Mouse (Mus musculus): Measurements from ENCODE around the gene Ski. TPM values are rescaled to one million over a fixed set of nuclear protein-coding genes. Genes with fewer than 3 reads are reported as not detected.

Gene Ski
- polyA plus RNA-seq, 1 experiment from 2014 or later = 21.5 TPM

GRCm38 (mm10) chr4:155188341-155188740 lies 34.1 kb downstream of the Ski start:
- WGBS = 12% methylated on average over 8 of the region's 8 CpGs
- Histone ChIP-seq H3K9me3 (no peaks in the 10 kb centered on the region), H3K27me3 (no peaks in the 10 kb centered on the region), H3K27ac (0 out of 2 replicates have a peak overlapping the region, but pooled peaks have one; percentile 39), H3K4me3 (no peak overlapping the region), H3K36me3 (0 out of 2 replicates have a peak, but pooled peaks cover 3% of the 10 kb centered on the region), H3K9ac (peak overlapping the region; percentile 32; the same call in 1 of the 2 replicates), H3K4me2 (no peak overlapping the region), H3K4me1 (peaks cover 92% of the 10 kb centered on the region)
- ATAC-seq (ENCODE audit: insufficient number of reproducible peaks, insufficient read depth, low FRiP score, low TSS enrichment, low read depth) = no peak

GRCm38 (mm10) chr4:155187192-155187674 lies 35.2 kb downstream of the Ski start:
- H3K4me2 ChIP-seq = no peak overlapping the region
- H3K9me3 ChIP-seq = no peaks in the 10 kb centered on the region
- no peaks in the 10 kb centered on the region for H3K27me3 ChIP-seq
- no peak overlapping the region for H3K4me3 ChIP-seq
- peak overlapping the region; percentile 39; the same call in 1 of the 2 replicates for H3K27ac ChIP-seq
- H3K4me1 ChIP-seq = peaks cover 91% of the 10 kb centered on the region
- H3K36me3 ChIP-seq = no peaks in the 10 kb centered on the region
- no peak overlapping the region for H3K9ac ChIP-seq
- 55% methylated on average over 3 of the region's 3 CpGs for WGBS
- ATAC-seq (ENCODE audit: insufficient number of reproducible peaks, insufficient read depth, low FRiP score, low TSS enrichment, low read depth) = no peak

GRCm38 (mm10) chr4:155185845-155186244 lies 36.5 kb downstream of the Ski start:
- H3K4me1 ChIP-seq = peaks cover 78% of the 10 kb centered on the region
- no peak overlapping the region for H3K4me3 ChIP-seq
- no peak overlapping the region for H3K9ac ChIP-seq
- WGBS = 93% methylated on average over 9 of the region's 9 CpGs
- H3K27ac ChIP-seq = no peak overlapping the region
- H3K27me3 ChIP-seq = no peaks in the 10 kb centered on the region
- no peak overlapping the region for H3K4me2 ChIP-seq
- ATAC-seq (ENCODE audit: insufficient number of reproducible peaks, insufficient read depth, low FRiP score, low TSS enrichment, low read depth) = no peak
- no peaks in the 10 kb centered on the region for H3K36me3 ChIP-seq
- H3K9me3 ChIP-seq = no peaks in the 10 kb centered on the region

GRCm38 (mm10) chr4:155184248-155185070 lies 37.9 kb downstream of the Ski start:
- Histone ChIP-seq H3K4me1 (peaks cover 72% of the 10 kb centered on the region), H3K36me3 (no peaks in the 10 kb centered on the region), H3K9me3 (no peaks in the 10 kb centered on the region), H3K4me3 (no peak overlapping the region), H3K4me2 (no peak overlapping the region), H3K27ac (peak overlapping the region; percentile 16; the same call in 1 of the 2 replicates), H3K9ac (no peak overlapping the region), H3K27me3 (no peaks in the 10 kb centered on the region)
- no peak for ATAC-seq (ENCODE audit: insufficient number of reproducible peaks, insufficient read depth, low FRiP score, low TSS enrichment, low read depth)
- 80% methylated on average over 18 of the region's 18 CpGs for WGBS

- no peak overlapping the region for H3K27ac ChIP-seq
- H3K9me3 ChIP-seq = no peaks in the 10 kb centered on the region
- no peaks in the 10 kb centered on the region for H3K27me3 ChIP-seq
- H3K36me3 ChIP-seq = no peaks in the 10 kb centered on the region
- H3K4me1 ChIP-seq = peaks cover 72% of the 10 kb centered on the region
- no peak overlapping the region for H3K4me2 ChIP-seq
- no peak overlapping the region for H3K4me3 ChIP-seq
- no peak overlapping the region for H3K9ac ChIP-seq
- no peak for ATAC-seq (ENCODE audit: insufficient number of reproducible peaks, insufficient read depth, low FRiP score, low TSS enrichment, low read depth)
- 76% methylated on average over 7 of the region's 7 CpGs for WGBS
Measured at GRCm38 (mm10) chr4:155183201-155183600, 39.2 kb downstream of the Ski start.

GRCm38 (mm10) chr4:155178981-155179512 lies 43.3 kb downstream of the Ski start:
- ATAC-seq (ENCODE audit: insufficient number of reproducible peaks, insufficient read depth, low FRiP score, low TSS enrichment, low read depth) = no peak
- H3K27me3 ChIP-seq = no peaks in the 10 kb centered on the region
- peak overlapping the region; percentile 88 for H3K27ac ChIP-seq
- no peak overlapping the region for H3K4me3 ChIP-seq
- H3K36me3 ChIP-seq = 0 out of 2 replicates have a peak, but pooled peaks cover 8% of the 10 kb centered on the region
- H3K4me2 ChIP-seq = peak overlapping the region; percentile 48
- WGBS = 33% methylated on average over 3 of the region's 3 CpGs
- H3K9ac ChIP-seq = peak overlapping the region; percentile 52; the same call in 1 of the 2 replicates
- H3K9me3 ChIP-seq = no peaks in the 10 kb centered on the region
- H3K4me1 ChIP-seq = peaks cover 76% of the 10 kb centered on the region

GRCm38 (mm10) chr4:155178274-155178673 lies 44.1 kb downstream of the Ski start:
- WGBS = 5% methylated on average over 6 of the region's 6 CpGs

GRCm38 (mm10) chr4:155176210-155176609 lies 46.2 kb downstream of the Ski start:
- 0 out of 2 replicates have a peak, but pooled peaks cover 8% of the 10 kb centered on the region for H3K36me3 ChIP-seq
- H3K4me3 ChIP-seq = no peak overlapping the region
- WGBS = 36% methylated on average over 3 of the region's 3 CpGs
- peak overlapping the region; percentile 29; the same call in 1 of the 2 replicates for H3K27ac ChIP-seq
- no peak for ATAC-seq (ENCODE audit: insufficient number of reproducible peaks, insufficient read depth, low FRiP score, low TSS enrichment, low read depth)
- H3K9ac ChIP-seq = no peak overlapping the region
- H3K9me3 ChIP-seq = no peaks in the 10 kb centered on the region
- H3K27me3 ChIP-seq = no peaks in the 10 kb centered on the region
- H3K4me1 ChIP-seq = peaks cover 89% of the 10 kb centered on the region
- no peak overlapping the region for H3K4me2 ChIP-seq

More at GRCm38 (mm10) chr4:155178274-155178673, 44.1 kb downstream of the Ski start:
- Histone ChIP-seq H3K9ac (peak overlapping the region; percentile 52), H3K4me2 (peak overlapping the region; percentile 48), H3K9me3 (no peaks in the 10 kb centered on the region), H3K4me1 (peaks cover 77% of the 10 kb centered on the region), H3K27me3 (no peaks in the 10 kb centered on the region), H3K36me3 (0 out of 2 replicates have a peak, but pooled peaks cover 8% of the 10 kb centered on the region), H3K4me3 (no peak overlapping the region), H3K27ac (peak overlapping the region; percentile 88)
- peak; percentile 68 for ATAC-seq (ENCODE audit: insufficient number of reproducible peaks, insufficient read depth, low FRiP score, low TSS enrichment, low read depth)

GRCm38 (mm10) chr4:155173822-155174785 lies 48.3 kb downstream of the Ski start:
- Histone ChIP-seq H3K27ac (peak overlapping the region; percentile 97), H3K9me3 (no peaks in the 10 kb centered on the region), H3K9ac (peak overlapping the region; percentile 54), H3K27me3 (no peaks in the 10 kb centered on the region), H3K4me1 (peaks cover 94% of the 10 kb centered on the region), H3K4me3 (peak overlapping the region; percentile 9), H3K36me3 (0 out of 2 replicates have a peak, but pooled peaks cover 8% of the 10 kb centered on the region), H3K4me2 (peak overlapping the region; percentile 52)
- 5% methylated on average over 17 of the region's 17 CpGs for WGBS
- ATAC-seq (ENCODE audit: insufficient number of reproducible peaks, insufficient read depth, low FRiP score, low TSS enrichment, low read depth) = no peak; the same call in 1 of the 2 replicates

- H3K36me3 ChIP-seq = 0 out of 2 replicates have a peak, but pooled peaks cover 8% of the 10 kb centered on the region
- H3K4me1 ChIP-seq = peaks cover 93% of the 10 kb centered on the region
- H3K9ac ChIP-seq = peak overlapping the region; percentile 54
- 7% methylated on average over 21 of the region's 21 CpGs for WGBS
- peak overlapping the region; percentile 9 for H3K4me3 ChIP-seq
- no peaks in the 10 kb centered on the region for H3K9me3 ChIP-seq
- H3K27me3 ChIP-seq = no peaks in the 10 kb centered on the region
- peak overlapping the region; percentile 52 for H3K4me2 ChIP-seq
- ATAC-seq (ENCODE audit: insufficient number of reproducible peaks, insufficient read depth, low FRiP score, low TSS enrichment, low read depth) = peak; percentile 84
- H3K27ac ChIP-seq = peak overlapping the region; percentile 97
Measured at GRCm38 (mm10) chr4:155172909-155173821, 49.2 kb downstream of the Ski start.

Data from embryonic facial prominence, embryonic 13.5 days (tissue).